Mouse (Mus musculus): ENCODE measurements around the gene Cst6. TPM values are rescaled to one million over a fixed set of nuclear protein-coding genes. Genes with fewer than 3 reads are reported as not detected.

The Cst6 gene
- polyA plus RNA-seq (2017; shearing (Covaris generic)), result 2.5 TPM

DNA sequence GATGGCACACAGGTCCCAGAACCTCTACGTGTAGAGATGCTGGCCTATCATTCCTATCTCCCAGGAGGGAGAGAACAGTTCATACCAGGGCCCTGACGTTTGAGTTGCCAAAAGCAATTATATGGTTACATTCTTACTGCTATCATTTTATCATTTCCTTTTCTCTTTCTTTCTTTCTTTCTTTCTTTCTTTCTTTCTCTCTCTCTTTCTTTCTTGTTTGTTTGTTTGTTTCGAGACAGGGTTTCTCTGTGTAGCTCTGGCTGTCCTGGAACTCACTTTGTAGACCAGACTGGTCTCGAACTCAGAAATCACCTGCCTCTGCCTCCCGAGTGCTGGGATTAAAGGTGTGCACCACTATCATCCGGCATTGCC, at the start of gene Cst6:
Cst6 (minus strand) TSS at position 73 of the 372 bp plus-strand sequence.

DNA sequence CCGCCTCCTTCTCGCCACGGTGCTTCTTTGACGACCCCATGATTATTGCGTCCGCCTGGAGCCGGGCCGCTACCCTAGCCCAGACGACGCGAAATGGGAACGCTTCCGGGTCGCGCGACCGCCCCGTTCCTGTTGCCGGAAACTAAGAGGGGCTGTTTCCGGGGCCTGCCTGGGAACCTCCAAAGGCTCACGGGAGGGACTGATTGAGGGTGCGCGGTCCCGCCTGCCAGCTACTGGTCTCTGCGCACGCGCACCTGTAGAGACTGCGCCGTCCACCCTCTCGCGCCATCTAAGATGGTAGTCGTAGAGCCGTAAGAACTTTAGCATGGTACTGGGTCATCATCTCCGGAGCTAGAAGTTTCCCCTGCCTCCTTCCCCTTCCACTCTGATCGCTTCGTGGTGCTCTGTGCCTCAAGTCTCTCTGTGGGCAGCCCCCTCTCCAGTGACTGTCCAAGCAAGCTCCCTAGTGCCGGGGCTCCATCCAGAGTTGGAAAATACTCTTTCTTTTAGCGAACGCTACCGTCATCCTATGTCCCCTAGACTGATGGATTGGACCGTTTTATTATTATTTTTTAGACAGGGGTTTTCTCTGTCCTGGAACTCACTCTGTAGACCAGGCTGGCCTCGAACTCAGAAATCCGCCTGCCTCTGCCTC, 39.3 kb upstream of the Cst6 start, which contains the start of gene Sart1:
Sart1 (minus strand) TSS at position 116 of the 655 bp plus-strand sequence.

DNA sequence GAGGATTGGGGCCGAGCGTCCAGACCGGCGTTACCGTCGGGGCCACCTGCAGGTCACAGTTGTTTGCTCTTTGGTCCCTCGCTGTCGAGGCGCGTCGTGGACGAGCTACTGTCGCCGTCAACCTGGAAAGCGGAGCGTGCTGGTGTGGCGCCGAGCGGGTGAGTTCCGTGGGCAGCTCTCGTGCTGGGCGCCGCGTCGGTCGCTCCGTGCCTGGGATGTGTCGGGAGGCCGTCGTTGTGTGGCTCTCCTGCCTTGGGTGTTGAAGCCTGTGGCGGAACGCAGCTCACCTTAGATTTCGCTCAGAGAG, 17.6 kb upstream of the Cst6 start, which contains the start of gene Banf1:
Banf1 (minus strand) TSS at position 116 of the 307 bp plus-strand sequence.

DNA sequence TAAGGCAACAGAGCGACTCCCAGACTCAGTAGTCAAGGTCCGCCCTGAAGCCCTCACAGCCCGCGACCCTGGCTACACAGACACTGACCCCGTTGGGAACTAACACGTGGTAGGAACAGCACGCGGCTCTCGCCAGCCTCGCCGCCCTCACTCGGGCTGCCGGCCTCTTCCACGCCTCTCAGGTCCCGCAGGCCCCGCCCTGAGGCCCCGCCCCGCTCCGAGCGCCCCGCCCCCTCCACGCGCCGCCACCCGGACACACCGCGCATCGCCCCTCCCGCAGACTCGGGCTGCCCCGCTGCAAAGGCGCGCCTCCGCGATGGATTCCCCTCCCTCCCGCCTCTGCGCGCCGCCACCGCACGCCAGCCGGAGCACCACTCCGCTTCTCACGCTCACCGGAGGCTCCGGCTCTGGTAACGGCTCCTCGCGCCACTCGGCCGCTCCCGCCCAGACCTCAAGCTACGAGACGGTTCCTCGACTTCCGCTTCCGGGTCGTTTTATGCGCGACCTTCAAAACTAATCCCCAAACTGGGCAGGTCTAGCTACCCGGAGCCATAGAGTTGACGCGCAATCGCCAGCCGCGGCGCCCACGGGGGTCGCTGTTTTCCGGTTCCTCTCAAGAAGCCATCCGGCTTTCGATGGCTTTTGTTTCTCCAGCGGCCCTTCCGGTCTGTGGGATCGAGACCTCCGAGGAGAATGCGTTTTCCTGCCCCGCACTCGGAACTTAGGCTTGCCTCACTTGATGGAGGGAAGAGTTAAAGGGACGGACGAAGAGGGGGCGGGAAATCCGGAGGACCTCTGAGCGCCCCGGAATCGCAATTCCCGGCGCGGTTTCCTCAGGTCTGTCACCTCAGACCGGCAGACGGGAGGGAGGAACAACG, 17.0 kb upstream of the Cst6 start, which contains the start of gene Eif1ad:
Eif1ad (plus strand) TSS at position 567 of the 878 bp plus-strand sequence.

DNA sequence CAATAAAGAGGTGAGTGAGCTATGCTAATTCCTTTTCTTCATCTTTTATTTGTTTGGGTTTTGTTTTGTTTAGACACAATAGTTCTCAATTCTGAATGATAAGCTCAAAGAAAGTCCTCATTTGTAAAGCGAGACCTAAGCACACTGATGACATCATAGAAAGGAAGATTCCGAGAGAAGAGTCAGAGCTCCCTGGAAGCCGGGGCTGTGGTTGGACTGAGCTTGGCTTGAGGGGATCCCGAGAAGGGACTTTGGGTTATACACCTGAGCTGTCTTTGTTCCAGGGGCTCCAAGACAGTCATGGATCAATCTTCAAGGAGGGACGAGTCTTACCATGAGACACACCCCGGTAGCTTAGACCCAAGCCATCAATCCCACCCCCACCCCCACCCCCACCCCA, 13.9 kb downstream of the Cst6 start, which contains the start of gene Catsper1:
Catsper1 (plus strand) TSS at position 301 of the 400 bp plus-strand sequence.

DNA sequence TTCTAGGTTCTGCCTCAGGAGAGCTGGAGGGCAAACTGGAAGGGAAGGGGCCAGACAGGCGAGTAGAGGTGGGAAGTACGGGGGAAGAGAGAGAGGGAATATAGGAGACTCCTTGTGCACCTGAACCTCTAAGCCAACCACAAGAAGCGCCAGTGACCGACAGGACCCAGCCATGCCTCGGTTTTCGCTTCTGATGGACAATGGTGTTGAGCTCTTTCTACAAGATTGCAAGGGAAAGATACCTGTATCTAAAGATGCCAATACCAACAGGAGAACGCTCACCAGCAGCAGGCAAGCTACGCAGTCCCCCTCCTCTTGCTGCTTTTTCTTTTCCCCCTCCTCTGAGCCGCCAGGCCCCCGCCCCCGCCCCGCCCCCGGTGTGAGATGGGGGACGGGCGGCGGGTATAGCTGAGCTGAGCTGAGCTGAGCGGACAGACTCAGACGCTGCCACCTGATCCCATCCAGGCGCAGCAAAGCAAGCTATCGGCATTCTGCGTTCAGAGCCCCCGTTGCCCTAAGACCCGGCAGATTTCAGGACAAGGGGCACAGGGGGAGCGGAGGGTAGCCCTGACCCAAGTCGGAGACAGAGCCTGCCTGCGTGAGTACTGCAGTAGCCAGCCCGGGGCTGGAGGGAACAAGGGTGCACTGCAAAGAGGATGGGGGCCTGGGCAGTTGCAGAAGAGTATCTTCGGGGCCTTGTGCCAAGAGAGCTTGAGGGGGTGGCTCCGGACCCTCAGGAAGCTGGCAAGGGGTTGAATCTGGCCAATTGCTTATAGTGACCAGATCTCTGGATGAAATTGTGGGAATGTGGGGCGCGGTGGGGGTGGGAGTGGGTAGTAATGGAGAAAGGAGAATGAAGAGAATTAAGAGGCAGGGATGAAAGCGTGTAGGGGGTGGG, 51.2 kb downstream of the Cst6 start, which contains the start of gene Gal3st3:
Gal3st3 (plus strand) TSS at position 429 of the 898 bp plus-strand sequence.

DNA sequence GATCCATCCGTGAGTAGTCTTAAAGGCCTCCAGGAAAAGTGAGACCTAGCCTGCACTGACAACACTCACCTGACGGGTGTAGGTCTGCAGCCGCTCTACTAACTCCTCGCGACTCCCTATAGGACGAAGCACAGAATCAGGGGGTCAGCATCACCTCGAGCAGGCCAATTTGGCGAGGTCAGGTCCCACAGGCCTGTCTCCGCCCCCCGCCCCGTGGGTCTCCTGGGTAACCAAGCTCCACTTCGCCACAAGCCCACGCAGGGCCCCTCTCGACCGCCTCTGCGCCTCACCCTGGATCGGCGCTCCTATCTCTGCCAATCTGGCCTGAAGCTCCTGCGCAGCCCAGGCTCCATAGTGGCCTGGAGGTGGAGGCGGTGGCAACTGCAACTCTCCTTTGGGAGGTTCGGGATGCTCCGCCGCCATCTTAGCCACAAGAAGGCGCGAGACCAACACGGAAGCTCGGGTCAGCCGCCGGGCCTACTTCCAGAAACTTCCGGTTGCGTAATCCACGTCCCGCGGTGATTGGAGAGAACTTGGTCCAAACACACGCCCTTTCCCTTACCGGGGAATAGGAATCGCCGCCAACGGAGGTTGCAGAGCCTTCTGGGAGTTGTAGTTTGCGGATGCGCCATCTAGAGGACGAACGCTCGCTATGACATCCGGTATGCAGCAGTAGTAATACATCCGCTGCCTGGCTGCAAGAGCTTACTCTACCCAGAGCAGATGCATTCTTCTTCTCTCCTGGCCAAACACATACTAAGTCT, 54.2 kb downstream of the Cst6 start, which contains the start of gene Sf3b2:
Sf3b2 (minus strand) TSS at position 484 of the 764 bp plus-strand sequence.

Other genes starting within 250 kb of the Cst6 start
- 256 TPM for gene Rab1b, start 242.5 kb downstream of the Cst6 start, polyA plus RNA-seq (2017; shearing (Covaris generic))
- gene Klc2, start 231.0 kb downstream of the Cst6 start, polyA plus RNA-seq (2017; shearing (Covaris generic)), result 3.6 TPM
- 26.5 TPM for gene Pacs1, start 76.5 kb downstream of the Cst6 start, polyA plus RNA-seq (2017; shearing (Covaris generic))
- 444 TPM for gene Sf3b2, start 54.1 kb downstream of the Cst6 start, polyA plus RNA-seq (2017; shearing (Covaris generic))
- not detected for gene Gal3st3, start 51.2 kb downstream of the Cst6 start, polyA plus RNA-seq (2017; shearing (Covaris generic))
- not detected for gene Catsper1, start 13.8 kb downstream of the Cst6 start, polyA plus RNA-seq (2017; shearing (Covaris generic))
- gene Eif1ad, start 17.2 kb upstream of the Cst6 start, polyA plus RNA-seq (2017; shearing (Covaris generic)), result 70.0 TPM
- 294 TPM for gene Banf1, start 17.6 kb upstream of the Cst6 start, polyA plus RNA-seq (2017; shearing (Covaris generic))
- 32.1 TPM for gene Sart1, start 39.1 kb upstream of the Cst6 start, polyA plus RNA-seq (2017; shearing (Covaris generic))
- gene Tsga10ip, start 53.0 kb upstream of the Cst6 start, polyA plus RNA-seq (2017; shearing (Covaris generic)), result 0.66 TPM
- gene Drap1, start 75.4 kb upstream of the Cst6 start, polyA plus RNA-seq (2017; shearing (Covaris generic)), result 84.3 TPM
- 19.9 TPM for gene AI837181, start 75.6 kb upstream of the Cst6 start, polyA plus RNA-seq (2017; shearing (Covaris generic))
- gene Fosl1, start 98.0 kb upstream of the Cst6 start, polyA plus RNA-seq (2017; shearing (Covaris generic)), result not detected
- gene Ccdc85b, start 108.3 kb upstream of the Cst6 start, polyA plus RNA-seq (2017; shearing (Covaris generic)), result 6.3 TPM
- 162 TPM for gene Fibp, start 111.0 kb upstream of the Cst6 start, polyA plus RNA-seq (2017; shearing (Covaris generic))
- 100 TPM for gene Ctsw, start 118.9 kb upstream of the Cst6 start, polyA plus RNA-seq (2017; shearing (Covaris generic))
- gene Efemp2, start 124.4 kb upstream of the Cst6 start, polyA plus RNA-seq (2017; shearing (Covaris generic)), result 2.6 TPM
- 82.6 TPM for gene Mus81, start 138.8 kb upstream of the Cst6 start, polyA plus RNA-seq (2017; shearing (Covaris generic))
- gene Cfl1, start 140.9 kb upstream of the Cst6 start, polyA plus RNA-seq (2017; shearing (Covaris generic)), result 3,549 TPM
- gene 1700020D05Rik, start 154.2 kb upstream of the Cst6 start, polyA plus RNA-seq (2017; shearing (Covaris generic)), result 0.39 TPM
- gene Snx32, start 161.0 kb upstream of the Cst6 start, polyA plus RNA-seq (2017; shearing (Covaris generic)), result 21.9 TPM
- not detected for gene Ovol1, start 211.1 kb upstream of the Cst6 start, polyA plus RNA-seq (2017; shearing (Covaris generic))
- 24.0 TPM for gene Ap5b1, start 218.5 kb upstream of the Cst6 start, polyA plus RNA-seq (2017; shearing (Covaris generic))

All from inflammation-experienced regulatory T-cells, adult 16 weeks (primary cell).